Mouse (Mus musculus) heart, postnatal 0 days (tissue): ENCODE measurements around the gene Shank1.

ENCODE experiments used
- CTCF ChIP-seq: IDR thresholded peaks from 2 replicates; pipeline ENCODE4 v1.5.1; 2016; ENCODE audit warnings: antibody characterized with exemption, control low read depth, low read depth
- EP300 ChIP-seq: IDR thresholded peaks from 2 replicates; pipeline ENCODE4 v1.6.1; 2016; ENCODE audit warnings: antibody characterized with exemption, low read depth

DNA sequence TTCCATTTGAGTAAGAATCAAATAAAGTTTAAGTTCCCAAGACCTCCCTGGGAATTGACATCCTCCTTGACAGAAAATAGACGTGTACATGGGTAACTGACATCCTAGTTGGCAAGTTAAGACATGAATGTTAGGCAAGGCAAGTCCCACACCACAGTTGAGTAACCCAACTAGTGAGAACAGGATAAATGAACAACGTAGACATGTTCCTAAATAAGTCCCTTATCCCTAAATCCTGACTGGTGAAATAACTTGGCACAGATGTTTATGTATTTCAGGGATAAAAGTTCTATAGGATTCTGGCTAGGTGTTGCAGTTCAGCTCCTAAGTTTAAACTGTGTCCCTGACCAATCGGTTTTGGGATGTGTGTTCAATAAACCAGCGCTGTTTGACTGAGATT is 19.1 kb upstream of the Shank1 start:
- TF ChIP-seq CTCF (no peak), EP300 (no peak)
